Mouse (Mus musculus) kidney, adult 2 months (tissue): Measurements from ENCODE around the gene Mpv17.
A peak's percentile ranks its signal among the peaks of the same experiment; 100 is the strongest.

Experiments used
- CTCF ChIP-seq: fragments of 200-500 bp; conservative IDR thresholded peaks from 2 replicates; pipeline ENCODE4 v1.5.1; 2011; ENCODE audit warnings: low read depth, mild to moderate bottlenecking, control low read depth, low read length, moderate library complexity, mixed read lengths; ENCODE audit not compliant: insufficient read depth, insufficient read length
- POLR2A ChIP-seq: fragments of 200-500 bp; IDR thresholded peaks from one replicate; pipeline ENCODE4 v1.6.1; 2011; ENCODE audit warnings: low read depth, low read length, control low read depth

DNA sequence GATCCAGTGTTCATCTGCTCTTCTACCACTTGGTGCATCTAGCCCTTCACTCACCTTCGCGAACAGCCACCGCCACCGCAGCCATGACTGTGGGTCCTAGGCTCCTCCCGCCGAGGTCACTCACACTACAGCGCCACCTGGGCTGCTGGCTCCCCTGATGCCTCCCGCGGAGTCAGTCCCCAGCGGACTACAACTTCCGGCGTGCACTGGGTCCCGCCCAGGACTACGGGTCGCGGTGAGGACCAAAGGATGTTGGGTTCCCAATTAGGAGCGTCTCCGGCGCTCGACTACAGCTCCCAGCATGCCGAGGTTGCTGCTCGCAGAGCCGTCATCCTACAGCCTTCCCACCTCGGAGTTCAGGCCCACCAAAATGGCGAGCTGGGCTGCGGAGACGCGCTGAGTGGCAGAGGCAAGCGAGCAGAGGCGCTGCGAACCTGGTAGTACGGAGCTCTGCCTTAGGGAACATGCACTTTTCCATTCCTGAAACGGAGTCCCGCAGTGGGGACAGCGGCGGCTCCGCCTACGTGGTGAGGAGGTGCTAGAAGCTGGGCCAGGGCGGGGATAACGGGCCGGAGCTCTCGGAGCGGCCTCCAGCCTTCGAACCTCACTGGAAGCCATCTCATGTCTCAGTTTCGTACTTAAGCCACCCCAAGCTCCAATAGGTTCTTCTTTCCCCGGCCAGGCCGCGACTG lies 39.0 kb upstream of the Mpv17 start, which contains the start of the genes Snx17 and Eif2b4:
- TF ChIP-seq CTCF (peak; percentile 51), POLR2A (peak; percentile 75)
